Mouse (Mus musculus) Patski (cell line): ENCODE data around the gene Tmc7. TPM values are rescaled to one million over a fixed set of nuclear protein-coding genes. Genes with fewer than 3 reads are reported as not detected.

Experiments
- ATAC-seq: fragments of 100-300 bp; one replicate; pipeline ENCODE4 v1.8.0; 2021
- CTCF ChIA-PET: fragments of 350-600 bp; sonication (Branson Sonifier 250); formaldehyde crosslinking; loops from one replicate; lab custom pipeline; 2022; ENCODE audit warnings: inconsistent platforms; lab: Charles Lee
- POLR2A ChIA-PET: fragments of 350-600 bp; sonication (Branson Sonifier 250); formaldehyde crosslinking; loops from one replicate; lab custom pipeline; 2022; ENCODE audit warnings: antibody characterized with exemption, inconsistent platforms; lab: Charles Lee
- DNase-seq: peaks from one replicate; pipeline ENCODE4 v3.0.0-alpha.2; 2011; ENCODE audit warnings: low read depth, low spot score
- H3K27me3 ChIP-seq: fragments of 371-371 bp; one replicate; pipeline ENCODE4 v1.5.1; 2021
- CTCF ChIP-seq: fragments of 100-300 bp; IDR thresholded peaks from one replicate; pipeline ENCODE4 v1.5.1; 2021
- in situ Hi-C: fragments of 300-500 bp; cut with MboI; formaldehyde crosslinking; loops from 3 replicates; pipeline ENCODE4 v1.11.1; 2018; ENCODE audit warnings: low pct_unique_long_range_greater_than_20kb, mixed read lengths
- polyA plus RNA-seq: library from polyadenylated mRNA; unstranded; gene quantifications from one replicate; pipeline ENCODE4 v1.2.3, GENCODE M21; 2021

Gene Tmc7
- polyA plus RNA-seq = 0.24 TPM

DNA sequence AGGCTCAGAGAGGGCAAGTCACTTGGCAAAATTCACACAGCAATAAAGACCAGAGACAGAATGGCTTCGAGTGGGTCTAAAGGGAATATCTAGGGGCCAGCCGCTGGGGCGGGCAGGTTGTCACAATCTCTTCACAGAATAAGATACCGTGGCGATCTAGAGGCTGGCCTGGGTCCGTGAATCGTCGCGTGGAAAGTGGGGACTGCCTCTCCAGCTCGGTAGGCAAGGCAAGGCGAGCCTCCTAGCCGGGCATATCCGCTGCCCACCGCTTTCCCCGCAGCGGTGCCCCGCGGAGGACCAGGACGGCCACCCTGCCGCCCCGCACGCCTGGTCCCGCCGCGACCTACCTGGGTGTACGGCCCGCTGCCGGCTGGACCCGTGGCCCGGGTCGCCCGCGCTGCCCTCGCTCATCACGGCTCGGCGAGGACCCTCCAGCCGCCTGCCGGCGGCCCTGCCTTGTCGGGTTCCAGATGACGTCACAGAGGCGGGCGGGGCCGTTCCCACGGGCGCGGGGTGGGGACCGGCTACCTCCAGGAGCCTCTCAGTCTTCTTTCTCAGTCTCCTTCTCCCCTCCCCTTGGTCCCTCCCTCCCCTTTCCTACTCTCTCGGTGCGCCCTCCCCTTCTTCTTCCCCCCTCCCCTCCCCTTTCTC lies at the start of gene Tmc7:
Tmc7 (minus strand) TSS at position 480 of the 651 bp plus-strand sequence.
- CTCF ChIA-PET = no interaction called here
- no peak for TF ChIP-seq CTCF
- DNase-seq (no peak), ATAC-seq (peak; percentile 26)
- peaks cover 13% of the 10 kb centered on the region for H3K27me3 ChIP-seq
- in situ Hi-C loops = no loop called here
- POLR2A ChIA-PET = no interaction called here

GRCm38 (mm10) chr7:118633951-118634350 lies 49.4 kb upstream of the Tmc7 start:
- ChIA-PET POLR2A (no interaction called here), CTCF (no interaction called here)
- in situ Hi-C loops = no loop called here
- no peak for ATAC-seq
- TF ChIP-seq CTCF = no peak
- DNase-seq = no peak
- H3K27me3 ChIP-seq = no peaks in the 10 kb centered on the region

DNA sequence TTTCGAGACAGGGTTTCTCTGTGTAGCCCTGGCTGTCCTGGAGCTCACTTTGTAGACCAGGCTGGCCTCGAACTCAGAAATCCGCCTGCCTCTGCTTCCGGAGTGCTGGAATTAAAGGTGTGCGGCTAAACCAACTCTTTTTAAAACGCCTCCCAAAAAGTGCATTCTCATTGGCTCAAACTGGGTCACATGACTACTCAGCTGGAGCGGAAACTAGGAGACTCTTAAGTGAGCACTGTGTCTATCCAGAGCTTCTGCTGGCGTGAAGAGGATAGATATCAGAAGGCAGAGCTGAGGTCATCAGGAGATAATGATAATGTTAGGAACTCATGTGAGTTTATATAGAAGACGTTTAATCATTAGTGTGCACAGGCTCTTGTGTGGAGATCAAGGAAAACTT lies 48.6 kb upstream of the Tmc7 start:
- no peak for TF ChIP-seq CTCF
- CTCF ChIA-PET = no interaction called here
- POLR2A ChIA-PET = interaction anchor here (0.5 kb wide), 1 partner anchor 220 kb away, joined by 5 read pairs; no protein-coding TSS in a partner anchor
- in situ Hi-C loops = no loop called here
- no peak for DNase-seq
- ATAC-seq = no peak
- peaks cover under 1% of the 10 kb centered on the region for H3K27me3 ChIP-seq

DNA sequence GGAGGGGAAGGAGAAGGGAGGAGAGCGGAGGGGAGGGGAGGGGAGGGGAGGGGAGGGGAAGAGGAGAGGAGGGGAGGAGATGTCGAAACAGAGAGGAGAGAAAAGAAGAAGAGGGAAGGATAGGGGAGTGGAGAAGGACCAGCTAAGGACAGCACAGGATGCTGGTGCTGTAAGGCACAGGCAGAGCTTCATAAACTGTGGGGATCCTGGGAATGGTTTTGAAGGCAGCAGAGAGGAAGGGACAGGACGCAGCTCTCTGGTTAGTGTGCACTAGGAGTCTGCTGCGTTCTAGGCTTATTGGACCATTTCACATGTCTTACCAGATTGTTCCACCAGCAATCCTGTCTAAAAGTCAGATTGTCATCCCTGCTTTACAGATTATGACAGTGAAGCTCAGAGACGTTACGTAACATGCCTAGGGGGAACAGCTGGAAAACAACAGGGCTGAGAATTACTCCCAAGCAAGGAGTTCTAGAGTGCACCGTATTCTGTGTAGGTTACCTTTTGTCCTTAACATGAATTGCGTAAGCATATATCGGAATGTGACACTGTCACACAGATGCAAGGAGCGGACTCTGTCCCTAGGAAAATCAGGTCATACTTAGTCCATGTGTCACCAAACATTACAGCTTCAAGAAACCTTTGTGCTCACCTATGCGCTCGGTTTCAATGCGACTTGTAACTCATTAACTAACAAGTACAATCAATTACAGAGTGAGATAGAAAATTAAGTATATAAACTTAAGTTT lies 43.2 kb upstream of the Tmc7 start:
- peaks cover 5% of the 10 kb centered on the region for H3K27me3 ChIP-seq
- ChIA-PET CTCF (no interaction called here), POLR2A (no interaction called here)
- no peak for TF ChIP-seq CTCF
- DNase-seq (no peak), ATAC-seq (no peak)
- in situ Hi-C loops = no loop called here

DNA sequence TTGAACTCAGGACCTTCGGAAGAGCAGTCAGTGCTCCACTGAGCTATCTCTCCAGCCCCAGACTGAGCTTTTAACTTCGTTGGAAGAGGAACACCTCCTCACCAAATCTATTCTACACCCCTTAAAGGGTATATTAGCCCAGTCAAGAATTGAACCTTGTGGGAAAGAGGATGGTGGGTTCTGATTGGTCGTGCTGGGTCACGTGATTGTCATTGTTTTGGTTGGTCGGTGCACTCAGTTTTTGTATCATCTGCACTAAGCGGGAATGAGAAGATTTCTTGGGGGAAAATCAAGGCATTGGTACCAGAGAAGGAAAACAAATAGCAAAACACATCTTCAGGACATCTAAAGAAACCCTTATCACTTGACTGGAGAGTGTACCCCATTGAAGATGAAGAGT lies 36.6 kb upstream of the Tmc7 start:
- in situ Hi-C loops = no loop called here
- DNase-seq (no peak), ATAC-seq (no peak)
- ChIA-PET CTCF (interaction anchor here (1.3 kb wide), 1 partner anchor 9 kb away, joined by 5 read pairs; no protein-coding TSS in a partner anchor), POLR2A (no interaction called here)
- TF ChIP-seq CTCF = no peak
- H3K27me3 ChIP-seq = peaks cover 6% of the 10 kb centered on the region

GRCm38 (mm10) chr7:118620243-118620906 lies 35.8 kb upstream of the Tmc7 start:
- ChIA-PET POLR2A (no interaction called here), CTCF (interaction anchor here (1.3 kb wide), 1 partner anchor 8 kb away, joined by 5 read pairs; no protein-coding TSS in a partner anchor)
- ATAC-seq = no peak
- peaks cover 6% of the 10 kb centered on the region for H3K27me3 ChIP-seq
- no peak for TF ChIP-seq CTCF
- no peak for DNase-seq
- in situ Hi-C loops = no loop called here

DNA sequence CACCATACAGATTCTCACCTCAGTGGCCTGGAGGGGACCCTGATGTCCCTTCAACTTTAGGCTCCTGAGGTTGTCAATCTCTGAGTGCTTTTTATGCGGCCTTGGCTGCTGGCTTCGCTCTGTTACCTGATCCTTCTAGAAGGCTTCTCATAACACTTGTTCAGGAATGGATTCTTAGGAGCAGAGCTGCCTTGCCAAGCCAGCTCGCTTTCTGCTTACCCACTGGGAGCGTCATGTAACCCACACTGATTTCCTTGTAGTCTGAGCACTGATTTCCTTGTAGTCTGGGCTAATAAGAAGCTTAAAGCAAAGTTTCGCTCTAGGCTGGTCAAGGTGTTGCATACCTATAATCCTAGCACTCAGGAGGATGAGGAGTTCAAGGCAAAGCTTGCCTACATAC lies 33.6 kb upstream of the Tmc7 start:
- POLR2A ChIA-PET = no interaction called here

GRCm38 (mm10) chr7:118614076-118614475 lies 29.5 kb upstream of the Tmc7 start:
- ChIA-PET POLR2A (no interaction called here), CTCF (no interaction called here)
- H3K27me3 ChIP-seq = peaks cover 2% of the 10 kb centered on the region
- in situ Hi-C loops = no loop called here
- ATAC-seq (peak; percentile 35), DNase-seq (peak; percentile 30)
- TF ChIP-seq CTCF = no peak

More for the DNA sequence above, 33.6 kb upstream of the Tmc7 start:
- no peak for TF ChIP-seq CTCF
- peaks cover 6% of the 10 kb centered on the region for H3K27me3 ChIP-seq
- no peak for ATAC-seq
- in situ Hi-C loops = no loop called here
- CTCF ChIA-PET = no interaction called here
- DNase-seq = no peak

DNA sequence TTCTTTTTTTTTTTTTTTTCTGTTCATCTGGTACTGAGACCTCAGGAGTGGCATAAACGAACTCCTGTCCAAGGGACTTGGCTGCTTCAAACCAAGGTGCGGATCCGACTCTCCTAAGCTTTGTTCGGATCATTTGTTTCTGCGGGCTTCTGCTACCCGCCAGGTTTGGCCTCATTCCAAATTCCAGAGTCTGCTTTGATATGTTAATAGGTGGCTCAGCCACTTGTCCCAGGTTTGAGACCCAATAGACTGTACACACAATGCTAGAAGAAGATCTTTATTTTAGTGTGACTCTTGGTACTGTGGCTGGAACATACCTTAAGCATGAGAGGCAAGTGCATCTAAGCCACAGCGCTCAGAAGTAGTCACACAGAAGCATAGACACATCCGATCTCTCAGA lies 27.4 kb upstream of the Tmc7 start:
- H3K27me3 ChIP-seq = peaks cover 7% of the 10 kb centered on the region
- TF ChIP-seq CTCF = no peak
- in situ Hi-C loops = no loop called here
- no peak for DNase-seq
- ATAC-seq = no peak
- POLR2A ChIA-PET = no interaction called here
- CTCF ChIA-PET = interaction anchor here (2.0 kb wide), 1 partner anchor 9 kb away, joined by 5 read pairs; no protein-coding TSS in a partner anchor

DNA sequence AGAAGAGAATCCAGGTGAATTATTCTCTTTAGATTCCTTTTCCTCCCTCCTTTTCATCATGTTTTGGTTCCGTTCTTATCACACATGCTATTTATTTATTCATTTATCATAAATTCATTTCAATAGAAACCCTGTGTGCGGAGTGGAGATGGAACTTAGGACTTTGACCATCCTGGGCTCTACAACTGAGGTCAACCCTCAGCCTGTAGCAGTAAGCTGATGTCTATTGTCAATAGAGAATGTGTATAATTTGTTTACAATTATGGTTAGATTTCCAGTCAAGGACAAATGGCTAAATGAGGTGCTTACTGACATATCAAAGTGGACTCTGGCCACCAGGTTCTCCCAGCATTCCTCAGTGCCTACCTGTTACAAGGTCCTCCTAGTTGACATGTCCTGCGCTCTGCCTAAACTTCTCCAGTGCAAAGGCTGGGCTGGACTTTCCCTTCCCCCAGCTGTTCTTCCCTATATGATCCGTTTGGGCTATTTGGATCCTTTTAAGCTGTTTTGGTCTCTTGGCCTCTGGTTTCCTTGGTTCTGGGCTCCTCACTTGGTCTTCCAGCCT lies 26.7 kb upstream of the Tmc7 start:
- ChIA-PET CTCF (interaction anchor here (2.0 kb wide), 1 partner anchor 10 kb away, joined by 5 read pairs; no protein-coding TSS in a partner anchor), POLR2A (no interaction called here)
- DNase-seq = no peak
- no peak for TF ChIP-seq CTCF
- H3K27me3 ChIP-seq = peaks cover 7% of the 10 kb centered on the region
- in situ Hi-C loops = no loop called here
- ATAC-seq = no peak
